Mouse (Mus musculus) embryonic facial prominence, embryonic 12.5 days (tissue): Measurements from ENCODE around the gene Cd177. TPM values are rescaled to one million over a fixed set of nuclear protein-coding genes. Genes with fewer than 3 reads are reported as not detected.
A peak's percentile ranks its signal among the peaks of the same experiment; 100 is the strongest.
"Not testable (repeated sequence)": the region's sequence is repeated elsewhere in the genome, so short reads cannot be mapped to it uniquely, and the experiment has no call there.

ENCODE experiments used
- ATAC-seq: fragments of 200-750 bp; cut with Nextera tagmentation; 2 replicates; pipeline ENCODE4 v1.8.0; 2017; ENCODE audit not compliant: insufficient number of reproducible peaks, insufficient read depth, low FRiP score, low TSS enrichment
- H3K27ac ChIP-seq: fragments of 300-500 bp; sonication (generic); 2 replicates; pipeline ENCODE4 v1.5.1; 2016; ENCODE audit warnings: mild to moderate bottlenecking
- H3K27me3 ChIP-seq: fragments of 300-500 bp; sonication (generic); 2 replicates; pipeline ENCODE4 v1.6.1; 2016; ENCODE audit warnings: mild to moderate bottlenecking, moderate library complexity
- H3K36me3 ChIP-seq: fragments of 300-500 bp; sonication (generic); 2 replicates; pipeline ENCODE4 v1.6.1; 2016; ENCODE audit warnings: mild to moderate bottlenecking
- H3K4me1 ChIP-seq: fragments of 300-500 bp; sonication (generic); 2 replicates; pipeline ENCODE4 v1.6.1; 2016
- H3K4me2 ChIP-seq: fragments of 300-500 bp; sonication (generic); replicated peaks from 2 replicates; pipeline ENCODE4 v1.6.1; 2016; ENCODE audit warnings: mild to moderate bottlenecking, moderate library complexity
- H3K4me3 ChIP-seq: fragments of 300-500 bp; sonication (generic); 2 replicates; pipeline ENCODE4 v1.5.1; 2016; ENCODE audit warnings: mild to moderate bottlenecking
- H3K9ac ChIP-seq: fragments of 300-500 bp; sonication (generic); 2 replicates; pipeline ENCODE4 v1.6.1; 2016; ENCODE audit warnings: mild to moderate bottlenecking, moderate library complexity
- H3K9me3 ChIP-seq: fragments of 300-500 bp; sonication (generic); 2 replicates; pipeline ENCODE4 v1.6.1; 2016; ENCODE audit warnings: mild to moderate bottlenecking, moderate library complexity
- WGBS: fragments of 180-500 bp; shearing (Covaris S2); methylation state at CpG from one replicate; pipeline ENCODE4 v1.1.7; 2016; 5-methylcytosine and 5-hydroxymethylcytosine counted together
- polyA plus RNA-seq: library from polyadenylated mRNA; unstranded; fragments of >200 nt; fragmentation: Nextera tagmentation; extraction: Ambion mirVana; gene quantifications from 2 replicates; pipeline ENCODE4 v1.2.1, GENCODE M21; 2016

Cd177 gene
- polyA plus RNA-seq, result 0.37 and 0.96 TPM in 2 replicates

GRCm38 (mm10) chr7:24760211-24760610, at the start of gene Cd177:
Gene Cd177 (minus strand): TSS chr7:24760311.
- Histone ChIP-seq H3K9me3 (no peaks in the 10 kb centered on the region), H3K27me3 (no peaks in the 10 kb centered on the region), H3K9ac (no peak within 1 kb of the TSS), H3K4me2 (no peak within 1 kb of the TSS), H3K4me3 (no peak within 1 kb of the TSS), H3K36me3 (no peaks in the 10 kb centered on the region), H3K4me1 (no peaks in the 10 kb centered on the region), H3K27ac (no peak within 1 kb of the TSS)
- 73% methylated on average over 6 of the region's 6 CpGs for WGBS
- ATAC-seq, result 0 out of 2 replicates have a peak, but pooled peaks have one; percentile 35

GRCm38 (mm10) chr7:24809041-24809440, 48.9 kb upstream of the Cd177 start:
- 48% methylated on average over 2 of the region's 2 CpGs for WGBS
- no peak overlapping the region for H3K9ac ChIP-seq
- ATAC-seq, result no peak
- peaks cover 2% of the 10 kb centered on the region; the same call in 1 of the 2 replicates for H3K27me3 ChIP-seq
- no peak overlapping the region for H3K4me3 ChIP-seq
- no peak overlapping the region for H3K27ac ChIP-seq
- no peaks in the 10 kb centered on the region for H3K36me3 ChIP-seq
- no peak overlapping the region for H3K4me2 ChIP-seq
- H3K4me1 ChIP-seq, result no peaks in the 10 kb centered on the region
- no peaks in the 10 kb centered on the region for H3K9me3 ChIP-seq

GRCm38 (mm10) chr7:24804826-24805225, 44.7 kb upstream of the Cd177 start:
- Histone ChIP-seq H3K9ac (no peak overlapping the region), H3K9me3 (no peaks in the 10 kb centered on the region), H3K27me3 (no peaks in the 10 kb centered on the region), H3K27ac (no peak overlapping the region), H3K4me3 (no peak overlapping the region), H3K4me2 (no peak overlapping the region), H3K4me1 (no peaks in the 10 kb centered on the region), H3K36me3 (no peaks in the 10 kb centered on the region)
- 63% methylated on average over 6 of the region's 6 CpGs for WGBS
- ATAC-seq, result no peak

GRCm38 (mm10) chr7:24802149-24802767, 42.1 kb upstream of the Cd177 start:
- H3K27me3 ChIP-seq, result no peaks in the 10 kb centered on the region
- H3K27ac ChIP-seq, result no peak overlapping the region
- no peak overlapping the region for H3K9ac ChIP-seq
- H3K4me2 ChIP-seq, result no peak overlapping the region
- no peak for ATAC-seq
- H3K36me3 ChIP-seq, result no peaks in the 10 kb centered on the region
- 72% methylated on average over 7 of the region's 7 CpGs for WGBS
- no peak overlapping the region for H3K4me3 ChIP-seq
- H3K9me3 ChIP-seq, result no peaks in the 10 kb centered on the region; the same call in 1 of the 2 replicates
- H3K4me1 ChIP-seq, result no peaks in the 10 kb centered on the region

- 94% methylated on average over 1 of the region's 1 CpGs for WGBS
- H3K9ac ChIP-seq, result no peak overlapping the region
- ATAC-seq, result no peak
- H3K36me3 ChIP-seq, result no peaks in the 10 kb centered on the region
- peaks cover 5% of the 10 kb centered on the region; the same call in 1 of the 2 replicates for H3K9me3 ChIP-seq
- no peaks in the 10 kb centered on the region for H3K4me1 ChIP-seq
- no peak overlapping the region for H3K4me2 ChIP-seq
- no peak overlapping the region for H3K27ac ChIP-seq
- no peaks in the 10 kb centered on the region for H3K27me3 ChIP-seq
- no peak overlapping the region for H3K4me3 ChIP-seq
Measured at GRCm38 (mm10) chr7:24797918-24798317, 37.8 kb upstream of the Cd177 start.

- not testable (repeated sequence) for H3K9ac ChIP-seq, H3K27ac ChIP-seq, H3K4me2 ChIP-seq, H3K4me1 ChIP-seq, H3K4me3 ChIP-seq, ATAC-seq, H3K36me3 ChIP-seq, H3K27me3 ChIP-seq, H3K9me3 ChIP-seq
- WGBS, result 41% methylated on average over 4 of the region's 4 CpGs
Measured at GRCm38 (mm10) chr7:24776918-24777317, 16.8 kb upstream of the Cd177 start, which contains the start of gene Ceacam10. Gene Ceacam10 (plus strand): TSS chr7:24777206.

- no peaks in the 10 kb centered on the region for H3K36me3 ChIP-seq
- H3K4me2 ChIP-seq, result no peak overlapping the region
- H3K4me3 ChIP-seq, result no peak overlapping the region
- no peaks in the 10 kb centered on the region for H3K4me1 ChIP-seq
- no peaks in the 10 kb centered on the region for H3K27me3 ChIP-seq
- ATAC-seq, result no peak
- H3K9ac ChIP-seq, result no peak overlapping the region
- no peak overlapping the region for H3K27ac ChIP-seq
- WGBS, result 76% methylated on average over 2 of the region's 2 CpGs
- H3K9me3 ChIP-seq, result no peaks in the 10 kb centered on the region
Measured at GRCm38 (mm10) chr7:24776145-24776544, 16.0 kb upstream of the Cd177 start.

- no peaks in the 10 kb centered on the region for H3K27me3 ChIP-seq
- WGBS, result 59% methylated on average over 3 of the region's 3 CpGs
- no peaks in the 10 kb centered on the region for H3K36me3 ChIP-seq
- H3K4me3 ChIP-seq, result no peak overlapping the region
- no peaks in the 10 kb centered on the region for H3K9me3 ChIP-seq
- H3K9ac ChIP-seq, result no peak overlapping the region
- ATAC-seq, result no peak
- H3K27ac ChIP-seq, result no peak overlapping the region
- no peaks in the 10 kb centered on the region for H3K4me1 ChIP-seq
- H3K4me2 ChIP-seq, result no peak overlapping the region
Measured at GRCm38 (mm10) chr7:24773942-24774535, 13.9 kb upstream of the Cd177 start.

GRCm38 (mm10) chr7:24771361-24771760, 11.2 kb upstream of the Cd177 start:
- Histone ChIP-seq H3K27ac (no peak overlapping the region), H3K4me1 (no peaks in the 10 kb centered on the region), H3K4me3 (no peak overlapping the region), H3K36me3 (no peaks in the 10 kb centered on the region), H3K4me2 (no peak overlapping the region), H3K27me3 (no peaks in the 10 kb centered on the region), H3K9me3 (no peaks in the 10 kb centered on the region), H3K9ac (no peak overlapping the region)
- no peak for ATAC-seq

- no peak overlapping the region for H3K27ac ChIP-seq
- H3K36me3 ChIP-seq, result no peaks in the 10 kb centered on the region
- H3K9me3 ChIP-seq, result no peaks in the 10 kb centered on the region
- no peak overlapping the region for H3K4me3 ChIP-seq
- WGBS, result 89% methylated on average over 8 of the region's 8 CpGs
- no peak overlapping the region for H3K4me2 ChIP-seq
- no peak for ATAC-seq
- H3K9ac ChIP-seq, result no peak overlapping the region
- H3K4me1 ChIP-seq, result no peaks in the 10 kb centered on the region
- no peaks in the 10 kb centered on the region for H3K27me3 ChIP-seq
Measured at GRCm38 (mm10) chr7:24762574-24762973, 2.5 kb upstream of the Cd177 start.

GRCm38 (mm10) chr7:24761161-24761560, 1.1 kb upstream of the Cd177 start:
- H3K9me3 ChIP-seq, result no peaks in the 10 kb centered on the region
- no peak overlapping the region for H3K27ac ChIP-seq
- no peaks in the 10 kb centered on the region for H3K36me3 ChIP-seq
- no peak for ATAC-seq
- H3K27me3 ChIP-seq, result no peaks in the 10 kb centered on the region
- no peak overlapping the region for H3K4me2 ChIP-seq
- H3K4me1 ChIP-seq, result no peaks in the 10 kb centered on the region
- 66% methylated on average over 6 of the region's 6 CpGs for WGBS
- H3K9ac ChIP-seq, result no peak overlapping the region
- no peak overlapping the region for H3K4me3 ChIP-seq

GRCm38 (mm10) chr7:24758520-24758919, 1.6 kb downstream of the Cd177 start:
- Histone ChIP-seq H3K27me3 (no peaks in the 10 kb centered on the region), H3K4me1 (no peaks in the 10 kb centered on the region), H3K4me3 (no peak overlapping the region), H3K36me3 (no peaks in the 10 kb centered on the region), H3K27ac (no peak overlapping the region), H3K9me3 (no peaks in the 10 kb centered on the region), H3K9ac (no peak overlapping the region), H3K4me2 (no peak overlapping the region)
- ATAC-seq, result no peak
- 71% methylated on average over 1 of the region's 1 CpGs for WGBS
